Mouse (Mus musculus): ENCODE data around the gene Pdcl. TPM values are rescaled to one million over a fixed set of nuclear protein-coding genes. Genes with fewer than 3 reads are reported as not detected.

Gene Pdcl
- 15.6 TPM for polyA plus RNA-seq (2012; fragmentation: generic; extraction: Trizol)

- peaks cover 18% of the 10 kb centered on the region for H3K79me2 ChIP-seq (ENCODE audit: control insufficient read depth, insufficient read depth)
- H3K27me3 ChIP-seq (ENCODE audit: control insufficient read depth, insufficient read depth, insufficient read length): no peaks in the 10 kb centered on the region
- H3K4me2 ChIP-seq (ENCODE audit: low read depth): peak within 1 kb of the TSS; percentile 93
- H3K36me3 ChIP-seq (ENCODE audit: control insufficient read depth, insufficient read depth): peaks cover 21% of the 10 kb centered on the region
- peak; percentile 74 for TF ChIP-seq POLR2AphosphoS2 (IDR thresholded peaks at IDR 0.05; ENCODE audit: insufficient read length, low read depth)
- TF ChIP-seq TCF12 (IDR thresholded peaks at IDR 0.05; ENCODE audit: insufficient read depth, poor library complexity, severe bottlenecking): no peak
- peak; percentile 79 for TF ChIP-seq POLR2A (IDR thresholded peaks at IDR 0.05; ENCODE audit: insufficient read length, low read depth)
- TF ChIP-seq MAX (IDR thresholded peaks at IDR 0.05; ENCODE audit: low read depth): no peak
- TF ChIP-seq MYOG (IDR thresholded peaks at IDR 0.05; ENCODE audit: control insufficient read depth in 1 of 3, insufficient read depth in 1 of 3, insufficient read length in 2 of 3, low read depth in 2 of 3): no peak
- TF ChIP-seq USF1 (IDR thresholded peaks at IDR 0.05; ENCODE audit: low read depth): no peak
- no peak for TF ChIP-seq MYOD1 (IDR thresholded peaks at IDR 0.05; ENCODE audit: control insufficient read depth in 1 of 3, insufficient read length in 2 of 3, low read depth in 2 of 3)
- TF ChIP-seq TCF3 (IDR thresholded peaks at IDR 0.05; ENCODE audit: insufficient read length, low read depth): no peak
- H3K4me3 ChIP-seq: peak within 1 kb of the TSS; percentile 71
- H3ac ChIP-seq (ENCODE audit: control insufficient read depth, insufficient read length): peak within 1 kb of the TSS; percentile 19
These were observed at the start of gene Pdcl for GRCm38 (mm10) chr2:37358633-37359540. TSS of gene Pdcl (minus strand) at chr2:37359332.

- Histone ChIP-seq H3K4me2 (ENCODE audit: low read depth) (no peak overlapping the region), H3K79me2 (ENCODE audit: control insufficient read depth, insufficient read depth) (no peaks in the 10 kb centered on the region), H3K4me3 (no peak overlapping the region), H3K36me3 (ENCODE audit: control insufficient read depth, insufficient read depth) (peaks cover 50% of the 10 kb centered on the region), H3ac (ENCODE audit: control insufficient read depth, insufficient read length) (no peak overlapping the region), H3K27me3 (ENCODE audit: control insufficient read depth, insufficient read depth, insufficient read length) (no peaks in the 10 kb centered on the region)
- TF ChIP-seq TCF12 (IDR thresholded peaks at IDR 0.05; ENCODE audit: insufficient read depth, poor library complexity, severe bottlenecking): no peak
These were observed 36.4 kb upstream of the Pdcl start for GRCm38 (mm10) chr2:37395539-37395938.

- Histone ChIP-seq H3K4me2 (ENCODE audit: low read depth) (no peak overlapping the region), H3K4me3 (no peak overlapping the region), H3ac (ENCODE audit: control insufficient read depth, insufficient read length) (no peak overlapping the region), H3K79me2 (ENCODE audit: control insufficient read depth, insufficient read depth) (no peaks in the 10 kb centered on the region), H3K27me3 (ENCODE audit: control insufficient read depth, insufficient read depth, insufficient read length) (no peaks in the 10 kb centered on the region), H3K36me3 (ENCODE audit: control insufficient read depth, insufficient read depth) (peaks cover 52% of the 10 kb centered on the region)
- TF ChIP-seq REST (IDR thresholded peaks at IDR 0.05; ENCODE audit: insufficient read depth, insufficient read length) (no peak), TCF3 (IDR thresholded peaks at IDR 0.05; ENCODE audit: insufficient read length, low read depth) (no peak), CEBPB (IDR thresholded peaks at IDR 0.05; ENCODE audit: insufficient read depth, poor library complexity, severe bottlenecking) (no peak), MYOD1 (IDR thresholded peaks at IDR 0.05; ENCODE audit: control insufficient read depth in 1 of 3, insufficient read length in 2 of 3, low read depth in 2 of 3) (no peak), MAX (IDR thresholded peaks at IDR 0.05; ENCODE audit: low read depth) (no peak)
These were observed 23.8 kb upstream of the Pdcl start for GRCm38 (mm10) chr2:37382921-37383320.

GRCm38 (mm10) chr2:37380189-37380588 lies 21.1 kb upstream of the Pdcl start:
- no peak for TF ChIP-seq USF1 (IDR thresholded peaks at IDR 0.05; ENCODE audit: low read depth)
- TF ChIP-seq MYOD1 (IDR thresholded peaks at IDR 0.05; ENCODE audit: control insufficient read depth in 1 of 3, insufficient read length in 2 of 3, low read depth in 2 of 3): no peak
- TF ChIP-seq TCF12 (IDR thresholded peaks at IDR 0.05; ENCODE audit: insufficient read depth, poor library complexity, severe bottlenecking): no peak
- TF ChIP-seq SRF (IDR thresholded peaks at IDR 0.05; ENCODE audit: control insufficient read depth, insufficient read length, low read depth): no peak
- TF ChIP-seq MAX (IDR thresholded peaks at IDR 0.05; ENCODE audit: low read depth): no peak
- TF ChIP-seq REST (IDR thresholded peaks at IDR 0.05; ENCODE audit: insufficient read depth, insufficient read length): no peak
- no peak for TF ChIP-seq TCF3 (IDR thresholded peaks at IDR 0.05; ENCODE audit: insufficient read length, low read depth)
- TF ChIP-seq POLR2AphosphoS2 (IDR thresholded peaks at IDR 0.05; ENCODE audit: insufficient read length, low read depth): no peak
- H3K27me3 ChIP-seq (ENCODE audit: control insufficient read depth, insufficient read depth, insufficient read length): no peaks in the 10 kb centered on the region
- H3K4me2 ChIP-seq (ENCODE audit: low read depth): no peak overlapping the region
- no peak overlapping the region for H3ac ChIP-seq (ENCODE audit: control insufficient read depth, insufficient read length)
- no peak overlapping the region for H3K4me3 ChIP-seq
- no peaks in the 10 kb centered on the region for H3K79me2 ChIP-seq (ENCODE audit: control insufficient read depth, insufficient read depth)
- peaks cover 67% of the 10 kb centered on the region for H3K36me3 ChIP-seq (ENCODE audit: control insufficient read depth, insufficient read depth)

GRCm38 (mm10) chr2:37376018-37376417 lies 16.9 kb upstream of the Pdcl start:
- H3K36me3 ChIP-seq (ENCODE audit: control insufficient read depth, insufficient read depth): peaks cover 58% of the 10 kb centered on the region

More at GRCm38 (mm10) chr2:37376018-37376417, 16.9 kb upstream of the Pdcl start:
- Histone ChIP-seq H3K4me2 (ENCODE audit: low read depth) (peak overlapping the region; percentile 35), H3K27me3 (ENCODE audit: control insufficient read depth, insufficient read depth, insufficient read length) (no peaks in the 10 kb centered on the region), H3ac (ENCODE audit: control insufficient read depth, insufficient read length) (no peak overlapping the region), H3K4me3 (no peak overlapping the region), H3K79me2 (ENCODE audit: control insufficient read depth, insufficient read depth) (no peaks in the 10 kb centered on the region)
- TF ChIP-seq POLR2AphosphoS2 (IDR thresholded peaks at IDR 0.05; ENCODE audit: insufficient read length, low read depth) (no peak), TCF3 (IDR thresholded peaks at IDR 0.05; ENCODE audit: insufficient read length, low read depth) (no peak), E2F4 (IDR thresholded peaks at IDR 0.05; ENCODE audit: insufficient read depth) (no peak), MAX (IDR thresholded peaks at IDR 0.05; ENCODE audit: low read depth) (no peak), MYOD1 (IDR thresholded peaks at IDR 0.05; ENCODE audit: control insufficient read depth in 1 of 3, insufficient read length in 2 of 3, low read depth in 2 of 3) (no peak), CEBPB (IDR thresholded peaks at IDR 0.05; ENCODE audit: insufficient read depth, poor library complexity, severe bottlenecking) (no peak), TCF12 (IDR thresholded peaks at IDR 0.05; ENCODE audit: insufficient read depth, poor library complexity, severe bottlenecking) (no peak), MYOG (IDR thresholded peaks at IDR 0.05; ENCODE audit: control insufficient read depth in 1 of 3, insufficient read depth in 1 of 3, insufficient read length in 2 of 3, low read depth in 2 of 3) (no peak), REST (IDR thresholded peaks at IDR 0.05; ENCODE audit: insufficient read depth, insufficient read length) (no peak)
